Mouse (Mus musculus) megakaryocyte-erythroid progenitor cell, adult 5 weeks (primary cell): ENCODE data around the gene Rasl10a. TPM values are rescaled to one million over a fixed set of nuclear protein-coding genes. Genes with fewer than 3 reads are reported as not detected.

Experiments
- polyA plus RNA-seq: library from polyadenylated mRNA; stranded (reverse); fragments of >175 nt; gene quantifications from 2 replicates; pipeline ENCODE4 v1.2.3, GENCODE M21; 2012

Rasl10a gene
- 0.24 and 0.56 TPM in 2 replicates for polyA plus RNA-seq

GRCm38 (mm10) chr11:5057856-5058641 is at the start of gene Rasl10a:
TSS of gene Rasl10a (plus strand) at chr11:5058128.

DNA sequence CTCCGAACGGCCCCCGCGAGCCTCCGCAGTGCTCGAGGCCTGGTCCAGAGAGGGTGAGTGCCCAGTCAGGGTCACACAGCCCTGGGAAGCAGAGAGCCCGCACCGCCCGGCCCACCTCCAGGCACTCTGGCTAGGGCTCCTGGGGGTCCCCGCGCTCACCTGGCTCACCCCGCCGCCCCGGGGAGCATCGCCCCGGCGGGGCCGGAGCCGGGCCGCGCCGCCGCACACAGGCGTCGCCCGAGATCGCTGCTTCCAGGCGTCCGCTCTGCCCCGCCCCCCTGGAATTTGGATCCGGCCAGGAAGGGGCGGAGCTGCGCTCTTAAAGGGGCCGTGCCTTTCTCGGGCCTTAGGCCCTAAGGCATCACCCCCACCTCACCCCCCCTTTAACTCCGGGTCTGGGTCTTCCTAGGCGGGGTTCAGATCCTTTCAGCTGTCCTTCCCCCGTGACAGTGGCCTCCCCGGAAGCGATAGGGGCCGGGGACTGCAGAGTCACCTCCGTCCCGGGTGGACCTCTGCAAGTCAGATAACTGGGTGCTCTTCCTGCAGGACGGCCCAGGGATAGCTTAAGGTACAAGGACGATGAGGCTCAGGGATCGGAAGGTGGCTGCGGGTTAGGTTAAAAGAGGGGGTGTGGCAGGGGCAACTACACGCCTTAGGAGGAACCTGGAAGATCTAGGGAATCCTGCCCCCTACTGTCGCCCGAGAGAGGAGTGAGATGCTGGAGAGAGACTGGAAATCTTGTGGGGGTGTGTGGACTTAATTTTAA is 7.3 kb downstream of the Rasl10a start, which contains the start of gene Gas2l1:
Gene Gas2l1 (minus strand): TSS at position 272 of the 766 bp plus-strand sequence.

GRCm38 (mm10) chr11:5098736-5099542 is 41.0 kb downstream of the Rasl10a start, which contains the start of the genes Rhbdd3 and Ewsr1:
TSS of gene Rhbdd3 (plus strand) at chr11:5098926.
TSS of gene Ewsr1 (minus strand) at chr11:5099266.

Other genes starting within 250 kb of the Rasl10a start
- gene Nf2, start 208.6 kb upstream of the Rasl10a start, polyA plus RNA-seq = 52.8 and 56.6 TPM in 2 replicates
- 21.8 and 33.4 TPM in 2 replicates for gene Nipsnap1, start 184.2 kb upstream of the Rasl10a start, polyA plus RNA-seq
- 6.0 and 7.0 TPM in 2 replicates for gene Thoc5, start 162.8 kb upstream of the Rasl10a start, polyA plus RNA-seq
- gene Nefh, start 110.1 kb upstream of the Rasl10a start, polyA plus RNA-seq = 6.0 and 12.2 TPM in 2 replicates
- 47.3 and 50.3 TPM in 2 replicates for gene Ap1b1, start 71.3 kb upstream of the Rasl10a start, polyA plus RNA-seq
- gene Gas2l1, start 7.2 kb downstream of the Rasl10a start, polyA plus RNA-seq = 10.5 and 12.6 TPM in 2 replicates
- 41.0 and 53.4 TPM in 2 replicates for gene Rhbdd3, start 40.8 kb downstream of the Rasl10a start, polyA plus RNA-seq
- 833 and 1,457 TPM in 2 replicates for gene Ewsr1, start 41.1 kb downstream of the Rasl10a start, polyA plus RNA-seq
- 33.4 and 48.0 TPM in 2 replicates for gene Emid1, start 94.1 kb downstream of the Rasl10a start, polyA plus RNA-seq
- gene Kremen1, start 203.4 kb downstream of the Rasl10a start, polyA plus RNA-seq = 7.1 and 7.7 TPM in 2 replicates